In the genomic region with DNA sequence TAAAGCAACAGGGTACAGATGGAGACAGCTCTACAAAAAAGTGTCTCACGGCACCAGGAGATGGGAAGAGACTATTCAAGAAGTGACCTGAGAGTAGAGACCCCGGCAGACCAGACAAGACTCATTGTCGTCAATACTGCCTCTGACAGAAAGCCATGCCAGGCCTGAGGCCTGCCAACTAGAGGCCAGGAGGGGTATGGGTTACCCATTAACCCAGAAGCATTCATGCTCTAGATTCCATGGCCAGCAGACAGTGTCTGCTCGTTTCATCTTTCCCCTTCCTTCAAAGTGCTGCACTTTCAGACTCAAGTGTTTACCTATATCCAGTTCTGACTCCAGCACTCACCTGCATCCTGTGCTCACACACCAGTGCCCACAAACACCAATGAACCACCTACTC, we compare ENCODE assay signal across 16 mouse cellular contexts. TPM values are rescaled to one million over a fixed set of nuclear protein-coding genes. Genes with fewer than 3 reads are reported as not detected.
DNase-seq lines count a peak whose midpoint lies in the region; ATAC-seq and TF ChIP-seq lines count a peak whose summit lies in the region.
"Had no signal": no experiment of that assay in that cellular context is flagged by ENCODE, and none has a peak within 500 bp of the region (broad histone marks: within the 10 kb centered on the region; RNA-seq: fewer than 3 reads in every experiment).

No protein-coding gene starts in this region.

- intact Hi-C loops in left cerebral cortex, postnatal 4 days (cut with DNase I), result no loop called here

- 58% methylated on average over 4 of the region's 4 CpGs for WGBS in lung, embryonic 16.5 days
- WGBS in lung, adult 2 months, result 65% methylated on average over 4 of the region's 4 CpGs
- WGBS in intestine, embryonic 15.5 days, result 55% methylated on average over 4 of the region's 4 CpGs

- H3K9ac ChIP-seq in lung, embryonic 16.5 days (ENCODE audit: low read length), result no peak overlapping the region
- H3K9ac ChIP-seq in intestine, embryonic 15.5 days, result no peak overlapping the region
- H3K9ac ChIP-seq: heart, embryonic 13.5 days; liver, embryonic 15.5 days; neural tube, embryonic 15.5 days had no signal

- H3K27ac ChIP-seq in lung, embryonic 16.5 days (ENCODE audit: low read length), result peak overlapping the region; percentile 64
- H3K27ac ChIP-seq in intestine, embryonic 15.5 days, result no peak overlapping the region
- H3K27ac ChIP-seq: heart, embryonic 13.5 days; limb, embryonic 10.5 days; liver, embryonic 15.5 days; neural tube, embryonic 15.5 days had no signal

- ATAC-seq in lung, embryonic 16.5 days (ENCODE audit: low read depth), result peak; percentile 77
- ATAC-seq in intestine, embryonic 15.5 days, result peak; percentile 70

- no peak overlapping the region for H3K4me3 ChIP-seq in lung, embryonic 16.5 days (ENCODE audit: low read length)
- H3K4me3 ChIP-seq in lung, adult 2 months (replicated peaks; ENCODE audit: extremely low read depth, low read depth, low read length), result no peak overlapping the region
- no peak overlapping the region for H3K4me3 ChIP-seq in intestine, embryonic 15.5 days (replicated peaks)
- H3K4me3 ChIP-seq: heart, embryonic 13.5 days; limb, embryonic 10.5 days; liver, embryonic 15.5 days; neural tube, embryonic 15.5 days had no signal

- H3K9me3 ChIP-seq in lung, embryonic 16.5 days (ENCODE audit: control insufficient read depth, low read length), result no peaks in the 10 kb centered on the region
- H3K9me3 ChIP-seq in intestine, embryonic 15.5 days, result no peaks in the 10 kb centered on the region
- H3K9me3 ChIP-seq: G1E; heart, embryonic 13.5 days; limb, embryonic 10.5 days; liver, embryonic 15.5 days; neural tube, embryonic 15.5 days had no signal

- H3K4me2 ChIP-seq in lung, embryonic 16.5 days (ENCODE audit: low read depth, low read length), result no peak overlapping the region
- no peak overlapping the region for H3K4me2 ChIP-seq in intestine, embryonic 15.5 days (replicated peaks)
- H3K4me2 ChIP-seq: heart, embryonic 13.5 days; liver, embryonic 15.5 days; neural tube, embryonic 15.5 days had no signal

- TF ChIP-seq POLR2A in lung, adult 2 months (IDR thresholded peaks at IDR 0.05; ENCODE audit: borderline replicate concordance, extremely low read depth, low read depth, low read length), result no peak

- TF ChIP-seq CTCF in lung, adult 2 months (IDR thresholded peaks at IDR 0.05; ENCODE audit: insufficient read depth, low read length), result no peak

- no peaks in the 10 kb centered on the region; the same call in 1 of the 2 replicates for H3K4me1 ChIP-seq in lung, embryonic 16.5 days (replicated peaks; ENCODE audit: control insufficient read depth, insufficient read depth, low read length)
- peaks cover 2% of the 10 kb centered on the region; the same call in 1 of the 2 replicates for H3K4me1 ChIP-seq in lung, adult 2 months (ENCODE audit: control insufficient read depth, insufficient read depth, low read length)
- no peaks in the 10 kb centered on the region for H3K4me1 ChIP-seq in intestine, embryonic 15.5 days (replicated peaks)
- H3K4me1 ChIP-seq: limb, embryonic 10.5 days had no signal

- no peak for DNase-seq in lung, adult 2 months
- DNase-seq in kidney, adult 11 months, result peak; percentile 60
- DNase-seq in kidney, postnatal 10 days, result peak; percentile 34
- DNase-seq in left cerebral cortex, postnatal 4 days, result no peak
- no peak for DNase-seq in thymus, postnatal 36 days
- DNase-seq: adrenal gland, postnatal 10 days; cerebellum, adult 8-10 months; gastrocnemius, postnatal 36 days had no signal

- H3K36me3 ChIP-seq in lung, embryonic 16.5 days (ENCODE audit: control insufficient read depth, insufficient read depth, low read length), result no peaks in the 10 kb centered on the region
- no peaks in the 10 kb centered on the region for H3K36me3 ChIP-seq in intestine, embryonic 15.5 days
- H3K36me3 ChIP-seq: G1E; heart, embryonic 13.5 days; limb, embryonic 10.5 days; liver, embryonic 15.5 days; neural tube, embryonic 15.5 days had no signal

- no peaks in the 10 kb centered on the region for H3K27me3 ChIP-seq in lung, embryonic 16.5 days (ENCODE audit: control insufficient read depth, insufficient read depth, low read depth, low read length)
- no peaks in the 10 kb centered on the region for H3K27me3 ChIP-seq in intestine, embryonic 15.5 days (replicated peaks)
- H3K27me3 ChIP-seq: heart, embryonic 13.5 days; liver, embryonic 15.5 days; neural tube, embryonic 15.5 days had no signal

RNA-seq across cellular contexts. Expression of a gene that starts 15.7 kb away (rescaled TPM):
- 21.2 and 21.4 TPM in 2 replicates for polyA plus RNA-seq in lung, embryonic 16.5 days (2015; fragmentation: Nextera tagmentation; extraction: Ambion mirVana)
- polyA plus RNA-seq in lung, adult 2 months (2012; rRNA removed), result 22.3 and 30.7 TPM in 2 replicates
- 17.0 and 19.9 TPM in 2 replicates for polyA plus RNA-seq in intestine, embryonic 15.5 days (2015; fragmentation: Nextera tagmentation; extraction: Ambion mirVana)
- 10 to 100 TPM in 1 of 2 experiments, 1 to 10 TPM in 1; 9.5 to 12.2 TPM for total RNA-seq in left cerebral cortex, postnatal 4 days (2021)

RNA-seq across cellular contexts. Expression of a gene that starts 47.2 kb away (rescaled TPM):
- 9.5 and 10.5 TPM in 2 replicates for polyA plus RNA-seq in lung, embryonic 16.5 days (2015; fragmentation: Nextera tagmentation; extraction: Ambion mirVana)
- 0.58 and 1.1 TPM in 2 replicates for polyA plus RNA-seq in lung, adult 2 months (2012; rRNA removed)
- polyA plus RNA-seq in intestine, embryonic 15.5 days (2015; fragmentation: Nextera tagmentation; extraction: Ambion mirVana), result 6.0 and 6.9 TPM in 2 replicates
- total RNA-seq in left cerebral cortex, postnatal 4 days (2021), result 10 to 100 TPM; 24.7 to 24.8 TPM
- total RNA-seq: megakaryocyte-erythroid progenitor cell, adult 5-6 weeks had no signal
- polyA plus RNA-seq: G1E had no signal

Comparison
In these comparisons a context has a peak if more than half of its experiments do, and no peak if none do; other contexts are left out.
1. DNase-seq: peak in kidney, adult 11 months (single experiment) and kidney, postnatal 10 days (single experiment); none in lung, adult 2 months (single experiment), left cerebral cortex, postnatal 4 days (single experiment) and thymus, postnatal 36 days (0 of 2).